Mouse (Mus musculus): ENCODE results near the gene Gm49369. TPM values are rescaled to one million over a fixed set of nuclear protein-coding genes. Genes with fewer than 3 reads are reported as not detected.
"Not testable (repeated sequence)": the region's sequence is repeated elsewhere in the genome, so short reads cannot be mapped to it uniquely, and the experiment has no call there.

Gm49369 gene
- total RNA-seq (2021) = 1 to 10 TPM; 4.0 to 5.6 TPM
- long read RNA-seq, experiment 1, partial matches to known transcripts = 0 of 2 reads
- long read RNA-seq, experiment 1, other reads (novel, unspliced or antisense) = 2 of 2 reads
- long read RNA-seq, experiment 2 = 0 reads

DNA sequence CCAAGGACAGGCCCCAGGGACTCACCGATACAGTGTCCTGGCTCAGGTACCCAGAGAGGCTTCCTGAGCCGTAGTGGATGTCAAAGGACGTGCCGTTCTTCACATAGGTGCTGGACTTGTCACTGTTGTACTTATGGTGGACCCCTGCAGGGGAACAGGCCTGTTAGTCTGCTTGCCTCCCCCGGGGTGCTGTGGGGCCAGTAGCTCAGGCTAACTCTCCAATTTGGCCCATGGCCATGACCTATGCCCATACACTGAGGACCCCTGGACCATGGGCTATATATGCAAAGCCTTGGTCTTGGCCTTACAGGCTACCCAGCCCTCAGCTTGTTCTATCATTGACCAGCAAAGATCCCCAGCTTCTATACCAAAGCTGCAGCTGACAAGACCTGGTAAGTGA, at the start of gene Gm49369:
Gm49369 (minus strand) TSS at position 101 of the 400 bp plus-strand sequence.
- no peak for DNase-seq

- no peak for DNase-seq
These were observed 48.6 kb upstream of the Gm49369 start for GRCm38 (mm10) chr7:142431106-142431505.

GRCm38 (mm10) chr7:142430160-142430678, 47.8 kb upstream of the Gm49369 start:
- DNase-seq = no peak

- DNase-seq = no peak
These were observed 45.7 kb upstream of the Gm49369 start for GRCm38 (mm10) chr7:142428213-142428612.

DNA sequence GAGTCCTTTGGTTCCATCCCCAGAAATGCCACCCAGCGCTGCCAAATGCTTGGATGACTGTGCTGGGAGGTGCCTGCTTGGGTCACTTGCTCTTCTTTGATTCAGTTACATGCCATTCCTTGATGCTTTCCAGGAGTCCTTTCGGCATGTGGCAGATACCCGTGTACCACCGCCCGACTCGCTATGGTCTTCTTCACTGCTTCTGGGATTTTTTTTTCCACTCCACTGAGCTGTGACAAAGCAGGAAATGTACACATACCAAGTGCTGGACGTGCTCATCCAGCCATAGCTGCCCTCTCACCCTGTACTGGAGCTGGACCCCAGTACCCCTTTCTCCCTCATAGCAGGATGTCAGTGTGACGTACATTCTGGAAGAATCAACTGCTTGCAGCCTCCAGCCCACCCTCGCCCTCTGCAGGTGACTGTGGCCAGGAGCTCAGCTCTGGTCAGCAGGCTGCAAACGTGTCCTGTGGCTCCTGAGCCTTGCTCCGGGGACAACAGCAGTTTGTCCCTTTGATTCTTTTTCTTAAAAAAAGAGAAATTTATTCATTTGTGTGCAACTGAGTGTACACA, 43.3 kb upstream of the Gm49369 start:
- DNase-seq = no peak

DNA sequence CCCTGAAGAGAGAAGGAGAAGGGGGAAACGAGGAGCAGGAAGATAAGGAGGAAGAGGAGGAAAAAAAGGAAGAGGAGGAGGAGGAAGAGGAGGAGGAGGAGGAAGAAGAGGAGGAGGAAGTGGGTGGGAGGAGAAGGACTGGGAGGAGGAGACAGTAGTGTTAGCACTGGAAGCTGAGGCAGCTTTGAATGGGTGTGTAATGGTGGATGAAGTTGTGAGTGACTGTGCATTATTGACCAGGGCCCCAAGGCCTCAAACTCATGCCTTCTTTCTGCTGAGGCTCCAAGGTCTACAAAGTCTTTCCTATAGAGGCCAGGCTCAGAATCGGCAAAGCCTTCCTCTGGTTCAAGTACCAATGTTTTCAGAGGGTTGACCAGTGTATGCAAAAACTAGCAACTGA, 39.4 kb upstream of the Gm49369 start:
- no peak for DNase-seq

DNA sequence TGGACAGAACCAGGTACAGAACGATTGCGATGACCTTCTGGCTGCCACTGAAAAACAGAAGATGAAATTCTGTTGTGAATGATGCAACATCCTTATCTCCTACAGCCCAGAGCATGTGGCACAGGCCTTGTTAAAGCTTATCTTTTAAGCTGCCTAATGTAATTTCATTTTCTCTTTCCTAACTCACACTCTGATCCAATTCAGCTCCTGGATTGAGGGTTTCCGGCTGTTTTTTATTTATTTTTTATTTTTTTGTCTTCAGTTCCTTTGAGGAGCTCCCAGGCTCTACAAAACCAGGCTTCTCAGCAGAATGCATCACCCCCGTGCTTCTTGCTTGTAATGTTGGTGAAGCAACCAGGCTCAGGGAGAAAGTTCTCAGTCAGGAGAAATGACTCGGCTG, 37.4 kb upstream of the Gm49369 start:
- no peak for DNase-seq

DNA sequence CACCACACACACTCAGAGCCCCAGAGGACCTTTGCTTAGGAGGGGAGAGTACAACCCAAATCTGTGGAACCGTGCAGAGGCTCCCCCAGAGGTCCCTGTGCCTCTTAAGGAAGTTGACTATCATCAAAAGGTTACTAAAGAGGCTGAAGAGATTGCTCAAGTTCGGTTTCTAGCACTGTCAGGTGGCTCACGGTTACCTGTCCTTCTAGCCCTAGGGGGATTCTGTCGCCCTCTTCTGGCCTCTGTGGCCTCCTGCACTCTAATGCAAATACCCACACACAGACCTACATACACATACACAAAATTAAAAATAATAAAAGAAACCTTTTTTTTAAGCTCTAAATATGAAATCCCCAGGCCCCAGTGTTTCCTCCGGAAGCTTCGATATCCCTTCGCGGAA, 36.2 kb upstream of the Gm49369 start:
- DNase-seq = no peak

DNA sequence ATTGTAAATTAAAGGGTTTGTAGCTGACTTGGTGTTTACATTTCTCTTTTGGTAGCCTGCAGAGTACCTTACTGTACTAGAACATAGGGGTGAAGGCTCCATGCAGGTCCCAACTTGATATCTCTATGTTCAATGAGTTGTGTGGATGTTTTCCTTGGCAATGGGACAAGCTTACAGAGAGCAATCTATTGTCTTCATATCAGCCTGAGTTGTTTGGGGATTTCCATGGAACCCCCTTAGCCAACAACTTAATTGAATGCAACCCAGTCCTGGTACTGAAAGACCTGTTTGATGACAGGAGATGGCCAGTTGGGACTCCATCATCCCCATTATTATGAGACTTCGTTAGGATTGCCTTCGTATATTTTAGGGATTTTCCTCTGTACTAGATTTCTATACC, 35.6 kb upstream of the Gm49369 start:
- DNase-seq = no peak

GRCm38 (mm10) chr7:142416225-142416624, 33.8 kb upstream of the Gm49369 start:
- DNase-seq = no peak

DNA sequence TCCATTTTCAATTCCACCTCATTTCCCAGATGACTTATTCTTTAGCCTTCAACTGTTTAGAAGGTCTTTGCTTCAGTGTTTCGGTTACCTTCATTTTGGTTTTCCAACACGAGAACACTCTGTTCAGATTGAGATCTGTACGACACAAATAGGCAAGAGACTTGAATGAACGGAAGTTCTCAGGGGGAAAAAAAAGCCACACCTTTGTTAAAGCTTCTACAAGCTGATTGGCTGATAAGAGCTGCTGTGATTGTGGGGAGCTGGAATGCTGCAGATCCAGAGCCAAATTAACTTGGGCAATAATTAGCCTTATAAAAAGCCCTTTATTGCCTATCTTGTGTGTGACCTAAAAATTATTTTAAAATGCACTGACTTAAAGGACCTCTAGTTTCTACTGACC, 32.8 kb upstream of the Gm49369 start:
- DNase-seq = no peak

DNA sequence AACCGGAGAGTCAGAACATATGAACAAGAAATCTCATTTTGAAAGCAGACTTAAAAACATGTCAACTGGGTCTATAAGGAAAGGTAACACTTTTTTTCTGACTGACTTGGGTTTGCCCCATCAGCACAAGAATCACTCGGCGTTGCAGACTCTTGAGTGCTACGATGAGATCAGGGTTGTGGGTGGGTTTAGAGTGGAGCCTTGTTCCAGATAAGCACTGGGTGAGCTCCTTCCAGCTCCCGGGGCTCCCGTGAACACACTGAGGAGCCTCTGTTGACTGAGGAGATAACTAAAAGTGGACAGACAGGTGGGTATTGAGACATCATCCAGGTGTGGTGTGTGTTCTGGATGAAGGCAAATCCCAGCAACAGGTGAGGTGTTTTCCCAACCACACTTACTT, 30.8 kb upstream of the Gm49369 start:
- DNase-seq = no peak

GRCm38 (mm10) chr7:142409603-142410002, 27.1 kb upstream of the Gm49369 start:
- no peak for DNase-seq

GRCm38 (mm10) chr7:142408686-142409085, 26.2 kb upstream of the Gm49369 start:
- no peak for DNase-seq

DNA sequence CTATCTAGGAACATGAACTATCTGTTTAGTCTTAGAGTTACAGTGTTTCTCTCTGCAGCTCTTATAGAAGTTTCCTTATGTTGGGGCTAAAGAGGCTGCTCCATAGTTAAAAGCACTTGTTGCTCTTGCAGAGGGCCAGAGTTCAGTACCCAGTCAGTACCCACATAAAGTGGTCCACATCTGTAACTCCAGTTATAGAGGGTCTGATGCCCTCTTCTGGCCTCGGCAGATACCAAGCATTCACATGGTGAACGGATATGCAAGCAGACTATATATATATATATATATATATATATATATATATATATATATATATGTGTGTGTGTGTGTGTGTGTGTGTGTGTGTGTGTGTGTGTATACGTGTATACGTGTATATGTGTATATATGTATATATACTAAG, 25.5 kb upstream of the Gm49369 start:
- no peak for DNase-seq

DNA sequence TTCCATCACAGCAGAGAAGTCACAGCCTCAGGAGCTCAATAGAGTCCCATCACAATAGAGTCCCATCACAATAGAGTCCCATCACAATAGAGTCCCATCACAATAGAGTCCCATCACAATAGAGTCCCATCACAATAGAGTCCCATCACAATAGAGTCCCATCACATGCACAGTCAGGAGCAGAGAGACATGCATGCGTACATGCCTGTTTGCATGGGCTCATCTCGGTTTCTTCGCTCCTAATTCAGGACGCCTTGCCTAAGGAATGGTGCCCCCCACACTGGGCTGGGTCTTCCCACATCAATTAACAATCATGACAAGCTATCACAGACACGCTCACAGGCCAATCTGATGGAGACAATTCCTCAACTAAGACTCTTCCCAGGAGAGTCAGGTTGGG, 22.7 kb upstream of the Gm49369 start:
- DNase-seq = not testable (repeated sequence)

- DNase-seq = no peak
These were observed 21.1 kb upstream of the Gm49369 start for GRCm38 (mm10) chr7:142403591-142403990.

DNA sequence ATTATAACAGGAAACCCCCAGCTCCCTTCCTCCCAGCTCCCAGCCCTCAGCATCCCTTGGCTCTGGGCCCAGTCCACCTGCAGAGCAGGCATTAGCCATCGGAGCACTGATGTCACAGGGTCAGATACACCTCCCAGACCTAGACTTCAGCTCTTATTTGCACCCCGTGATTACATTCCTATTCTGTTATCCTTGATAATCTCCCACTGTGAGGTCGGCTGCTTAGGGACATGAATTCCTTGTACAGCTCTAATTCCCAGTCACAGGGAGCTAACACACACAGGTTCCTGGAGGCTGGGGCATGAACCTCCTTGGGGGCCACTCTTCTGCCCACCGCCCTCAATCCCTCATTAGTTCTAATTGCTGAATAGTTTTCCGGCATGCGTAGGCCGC, 18.3 kb upstream of the Gm49369 start:
- DNase-seq = no peak

GRCm38 (mm10) chr7:142400112-142400749, 17.8 kb upstream of the Gm49369 start:
- DNase-seq = no peak

- DNase-seq = no peak
These were observed 16.8 kb upstream of the Gm49369 start for GRCm38 (mm10) chr7:142399250-142399649.

- no peak for DNase-seq
These were observed 15.6 kb upstream of the Gm49369 start for GRCm38 (mm10) chr7:142398052-142398451.

DNA sequence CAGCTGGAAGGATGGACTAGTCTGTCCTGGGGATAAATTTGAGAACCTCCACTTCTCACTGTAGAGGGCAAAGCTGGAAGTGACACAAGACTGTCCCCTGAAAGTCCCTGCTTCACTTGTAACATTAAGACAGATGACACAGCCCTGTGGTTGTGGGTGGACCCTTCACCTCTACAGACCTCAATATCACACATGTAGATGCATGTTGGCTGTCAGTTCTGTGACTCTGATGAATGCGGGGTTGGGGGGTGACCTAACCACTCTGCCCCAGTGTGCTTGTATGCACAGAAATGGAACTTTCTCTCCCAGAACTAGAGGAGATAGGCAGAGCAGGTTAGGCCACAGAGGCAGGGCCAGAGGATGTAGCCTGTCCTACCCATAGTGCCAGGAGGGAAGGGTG, 14.1 kb upstream of the Gm49369 start:
- no peak for DNase-seq

GRCm38 (mm10) chr7:142395472-142395871, 13.0 kb upstream of the Gm49369 start:
- DNase-seq = no peak

All from gastrocnemius, postnatal 25 days (tissue).